Mouse (Mus musculus) cerebellum, adult (tissue): Measurements from ENCODE around the gene Nuak1.

Source experiments
- ATAC-seq: cut with Nextera tagmentation; 2 replicates; pipeline ENCODE4 v1.9.2; 2017; ENCODE audit warnings: mild to moderate bottlenecking, moderate library complexity, mixed read lengths; ENCODE audit not compliant: insufficient number of reproducible peaks, low FRiP score, low TSS enrichment

Nuak1 gene

DNA sequence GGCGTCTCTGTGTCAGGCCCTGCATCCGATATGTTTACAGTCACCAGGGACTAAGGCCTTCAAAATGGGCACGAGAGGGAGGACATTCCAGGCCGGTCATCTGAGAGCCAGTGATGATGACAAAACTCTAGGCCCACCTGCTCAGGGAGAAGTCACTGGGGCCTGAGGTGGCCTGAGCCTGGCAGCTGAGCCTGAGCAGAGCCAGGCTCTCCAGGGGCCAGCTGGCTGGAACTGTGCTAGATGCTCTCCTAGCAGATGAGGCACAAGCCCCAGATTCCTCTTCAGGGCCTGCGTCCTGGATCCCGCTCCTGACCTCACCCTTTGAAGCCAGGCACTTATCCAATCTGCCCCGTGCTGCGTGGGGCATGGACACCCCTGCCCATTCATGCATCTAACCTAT lies 9.3 kb upstream of the Nuak1 start:
- ATAC-seq = no peak

DNA sequence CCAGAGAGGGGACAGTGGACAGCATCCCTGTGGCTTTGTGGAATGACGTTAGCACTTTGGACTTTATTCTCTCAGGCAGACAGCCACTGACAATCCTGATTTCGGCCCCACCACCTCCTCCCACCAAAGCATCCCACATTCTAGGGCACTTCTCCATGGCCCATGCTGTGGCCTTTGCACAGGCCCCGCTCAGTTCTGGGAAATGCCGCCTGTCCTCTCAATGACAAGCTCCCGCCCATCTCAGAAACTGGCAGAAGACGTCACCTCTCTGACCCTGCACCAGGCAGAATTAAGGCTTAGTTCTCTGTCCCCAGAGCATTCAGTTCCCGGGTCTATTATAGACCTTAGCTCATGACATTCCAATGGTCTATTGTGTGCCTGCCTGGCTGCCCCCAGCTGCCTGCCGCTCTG lies 7.0 kb upstream of the Nuak1 start:
- ATAC-seq = no peak

DNA sequence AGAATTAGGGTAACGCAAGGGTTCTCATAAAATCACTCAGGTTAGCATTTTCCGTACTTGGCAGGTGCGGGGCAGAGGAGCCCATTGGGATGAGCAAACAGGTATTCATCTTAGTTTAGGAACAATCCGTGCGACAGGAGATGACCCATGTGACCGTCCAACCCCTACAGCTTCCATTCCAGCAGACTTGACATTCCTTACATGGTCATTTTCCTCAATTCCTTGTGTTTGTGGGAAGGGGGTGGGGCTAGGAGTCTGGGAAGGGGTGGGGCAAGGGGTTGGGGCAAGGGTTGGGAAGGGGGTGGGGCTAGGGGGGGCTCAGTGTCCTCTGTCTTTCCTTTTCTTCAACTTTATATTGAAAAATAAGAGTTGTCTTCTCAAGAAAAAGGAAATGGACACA lies 6.3 kb upstream of the Nuak1 start:
- ATAC-seq = no peak

DNA sequence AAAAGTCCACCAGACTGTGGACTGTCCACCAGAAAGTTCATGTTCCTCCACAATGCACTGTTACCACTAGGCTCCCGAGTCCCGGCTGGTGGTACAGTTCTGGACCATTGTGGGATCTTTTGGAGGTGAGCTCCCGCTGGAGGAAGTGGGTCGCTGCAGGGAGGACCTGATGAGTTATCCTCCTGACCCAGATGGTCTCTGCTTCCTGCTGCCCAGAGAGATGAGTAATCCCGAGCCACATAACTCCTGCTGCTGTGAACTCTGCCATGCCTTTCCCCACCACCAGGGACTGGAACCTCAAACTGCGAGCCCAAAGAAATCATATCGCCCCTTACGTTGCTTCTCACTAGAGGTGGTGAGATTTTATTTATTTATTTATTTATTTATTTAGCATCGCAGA lies 4.0 kb upstream of the Nuak1 start:
- no peak for ATAC-seq

DNA sequence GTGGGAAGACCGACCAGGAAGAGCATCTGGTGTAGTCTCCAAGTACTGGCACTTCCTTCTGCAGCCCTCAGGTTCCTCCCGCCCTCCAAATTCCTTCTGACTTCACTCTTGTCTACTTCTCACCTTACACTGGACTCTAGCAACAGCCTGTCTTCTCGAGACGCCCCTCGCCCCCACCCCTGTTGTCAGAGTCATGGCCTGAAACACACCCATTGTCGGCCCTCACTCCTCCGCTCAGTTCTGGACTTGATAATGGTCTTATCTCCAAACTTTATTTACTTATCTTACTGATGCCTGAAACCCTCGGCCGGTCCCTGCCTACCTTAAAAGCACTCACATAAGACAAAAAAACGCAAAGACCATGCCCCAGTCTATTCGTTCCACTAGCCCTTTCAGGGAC lies 1.4 kb upstream of the Nuak1 start:
- ATAC-seq = no peak

DNA sequence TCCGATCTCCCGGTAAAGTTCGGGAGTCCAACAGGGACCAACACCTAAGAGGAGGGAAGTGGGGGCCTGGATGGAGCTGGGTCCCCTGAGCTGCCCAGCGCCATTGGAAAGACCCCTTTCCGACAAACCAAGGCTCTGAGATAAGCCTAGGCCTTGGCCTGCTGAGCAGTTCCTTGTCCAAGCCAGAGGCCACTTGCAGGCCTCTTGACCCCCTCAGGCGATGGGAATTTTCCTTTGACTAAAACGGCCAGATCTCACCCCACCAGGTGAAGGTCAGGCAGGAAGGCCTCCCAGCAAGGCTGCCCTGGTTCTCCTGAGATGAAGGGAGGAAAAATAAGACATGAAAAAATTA lies 1.0 kb upstream of the Nuak1 start:
- no peak for ATAC-seq

DNA sequence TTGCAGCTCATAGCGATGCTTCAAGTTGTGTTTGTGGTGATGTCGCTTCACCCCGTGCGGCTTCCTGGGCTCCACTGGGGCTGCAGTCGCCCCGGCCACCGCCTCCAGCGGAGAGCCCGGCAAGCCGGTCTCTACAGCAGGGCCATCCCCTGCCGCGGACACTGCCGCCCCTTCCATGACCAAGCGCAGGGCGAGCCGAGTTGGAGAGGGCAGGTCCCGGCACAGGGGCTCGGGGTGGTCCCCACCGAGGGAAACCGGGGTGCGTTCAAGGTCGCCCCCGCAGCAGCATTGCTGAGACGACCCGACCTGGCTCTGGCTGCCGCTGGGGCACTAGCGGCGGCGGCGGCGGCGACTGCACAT lies 236 bp downstream of the Nuak1 start:
- ATAC-seq = peak; percentile 14; the same call in 1 of the 2 replicates

DNA sequence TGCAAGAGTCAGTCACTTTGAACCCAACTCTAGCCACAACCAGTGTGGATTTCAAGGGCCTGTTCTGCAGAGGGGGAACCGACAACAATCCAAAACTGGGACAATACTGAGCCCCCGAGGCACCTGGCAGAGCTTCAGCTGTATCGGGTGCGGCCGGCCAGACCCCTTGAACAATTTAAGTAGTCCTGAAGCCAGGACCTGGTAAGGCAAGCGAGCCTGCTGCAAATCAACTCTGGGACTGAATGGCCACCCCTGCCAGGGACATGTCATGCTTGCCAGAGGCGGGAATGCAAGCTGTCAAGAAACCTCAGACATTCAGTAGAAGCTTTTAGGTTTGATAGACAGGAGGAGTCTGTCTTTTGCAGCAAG lies 1.2 kb downstream of the Nuak1 start:
- ATAC-seq = no peak

DNA sequence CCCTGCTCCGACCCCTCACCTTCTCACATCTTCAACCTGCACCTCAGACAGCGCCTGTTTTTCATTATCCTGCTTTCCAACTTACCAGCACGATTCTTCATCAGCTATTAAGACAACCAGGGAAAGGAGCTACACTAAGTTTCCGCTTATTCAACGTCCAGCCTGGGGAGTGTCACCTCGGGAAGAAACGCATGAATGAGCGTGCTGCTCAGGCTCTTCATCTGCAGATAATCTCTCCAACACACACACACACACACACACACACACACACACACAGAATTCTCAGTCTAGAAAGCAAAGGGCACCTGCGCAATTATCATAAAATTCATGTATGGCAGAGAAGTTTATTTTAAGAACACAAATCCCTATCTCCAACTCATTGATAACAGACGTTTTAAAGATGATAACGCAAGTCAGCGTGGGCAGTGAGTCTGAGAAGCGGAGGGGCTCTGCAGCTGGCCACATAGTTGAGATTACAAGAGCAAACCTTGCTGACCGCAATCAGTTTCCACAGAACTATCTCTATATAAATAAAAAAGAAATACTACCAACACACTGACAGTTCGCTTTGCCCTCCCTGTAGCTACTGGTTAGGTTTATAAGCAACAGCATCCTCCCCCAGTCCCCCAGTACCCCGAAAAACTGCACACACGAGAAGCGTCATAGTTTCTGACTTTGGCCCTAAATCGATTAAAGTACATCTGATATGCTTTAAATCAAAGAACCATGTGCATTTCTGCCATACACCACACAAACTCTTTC lies 1.8 kb downstream of the Nuak1 start:
- ATAC-seq = no peak

DNA sequence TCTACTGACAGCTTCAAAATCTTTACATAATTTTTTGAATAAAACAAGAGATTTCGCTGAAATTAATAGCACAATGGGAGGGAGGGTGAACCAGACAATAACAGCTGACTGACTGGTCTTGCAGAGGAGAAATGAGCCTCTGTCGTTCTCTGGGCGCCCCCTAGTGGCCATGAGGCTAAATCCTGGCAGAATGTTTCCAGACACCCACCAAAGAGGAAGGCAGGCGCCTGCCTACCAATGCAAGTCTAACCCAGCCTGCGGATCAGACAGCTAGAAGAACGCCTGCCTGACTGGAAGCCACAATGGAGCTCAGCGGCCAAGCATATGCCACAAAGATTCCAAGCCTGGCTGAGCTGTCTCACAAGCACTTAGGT lies 2.4 kb downstream of the Nuak1 start:
- peak; percentile 66 for ATAC-seq

DNA sequence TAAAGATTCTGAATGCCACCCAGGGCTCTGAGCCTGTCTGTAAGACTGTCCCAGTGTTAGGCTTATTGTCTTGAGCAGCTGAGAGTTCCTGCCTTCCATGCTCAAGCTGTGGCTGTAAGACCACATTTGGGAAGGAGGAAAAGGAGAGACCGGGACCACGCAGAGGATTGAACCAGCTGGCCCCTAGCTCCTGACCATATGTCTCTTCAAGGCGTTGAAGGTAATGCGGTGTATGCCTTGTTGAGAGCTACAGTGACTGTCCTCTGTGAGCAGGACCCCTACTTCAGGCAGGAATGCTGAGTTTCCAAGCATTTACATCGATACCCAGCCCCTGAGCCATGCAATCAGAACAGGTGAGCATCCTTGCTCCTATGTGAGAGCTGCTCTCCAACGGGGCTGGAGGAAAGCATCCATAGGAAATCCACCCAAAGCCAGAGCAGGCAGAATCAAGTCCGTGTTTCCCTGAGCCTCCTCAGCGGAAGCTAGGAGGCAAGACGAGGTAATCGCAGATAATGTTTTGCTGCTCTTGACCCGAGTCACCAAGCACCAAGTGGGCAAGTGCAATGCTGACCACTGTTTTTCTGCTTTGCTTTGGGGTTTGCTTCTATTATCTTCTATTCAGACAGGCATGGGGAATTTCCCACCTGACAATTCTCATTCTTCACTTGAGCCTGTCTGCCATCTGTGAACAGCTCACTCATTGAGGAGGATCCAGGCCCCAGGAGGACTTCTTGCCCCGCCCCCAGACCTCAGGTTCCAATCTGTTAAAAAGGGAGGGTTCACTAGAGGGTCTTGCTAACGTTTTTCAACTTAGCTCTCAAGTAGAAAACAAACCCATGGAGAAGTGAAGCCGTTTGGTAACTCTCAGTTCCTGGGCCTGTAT lies 3.0 kb downstream of the Nuak1 start:
- 0 out of 2 replicates have a peak, but pooled peaks have one; percentile 7 for ATAC-seq

DNA sequence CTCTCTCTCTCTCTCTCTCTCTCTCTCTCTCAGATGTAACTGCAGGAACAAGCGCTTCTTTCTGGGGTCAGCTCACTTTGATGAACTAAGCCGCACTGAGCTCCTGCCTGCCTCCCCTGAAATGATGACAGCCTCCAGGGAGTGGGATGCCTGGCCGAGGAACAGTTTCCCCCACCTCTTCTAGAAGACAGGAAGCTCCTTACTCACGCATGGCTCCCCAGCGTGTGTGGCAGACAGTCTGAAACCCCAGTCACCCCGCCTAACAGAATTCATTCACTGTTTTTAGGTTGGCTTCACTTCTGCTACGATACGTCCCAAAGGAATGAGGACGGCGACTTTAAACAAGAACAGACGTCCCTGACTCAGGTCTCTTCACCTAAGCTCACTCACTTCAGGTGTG lies 4.5 kb downstream of the Nuak1 start:
- no peak for ATAC-seq

DNA sequence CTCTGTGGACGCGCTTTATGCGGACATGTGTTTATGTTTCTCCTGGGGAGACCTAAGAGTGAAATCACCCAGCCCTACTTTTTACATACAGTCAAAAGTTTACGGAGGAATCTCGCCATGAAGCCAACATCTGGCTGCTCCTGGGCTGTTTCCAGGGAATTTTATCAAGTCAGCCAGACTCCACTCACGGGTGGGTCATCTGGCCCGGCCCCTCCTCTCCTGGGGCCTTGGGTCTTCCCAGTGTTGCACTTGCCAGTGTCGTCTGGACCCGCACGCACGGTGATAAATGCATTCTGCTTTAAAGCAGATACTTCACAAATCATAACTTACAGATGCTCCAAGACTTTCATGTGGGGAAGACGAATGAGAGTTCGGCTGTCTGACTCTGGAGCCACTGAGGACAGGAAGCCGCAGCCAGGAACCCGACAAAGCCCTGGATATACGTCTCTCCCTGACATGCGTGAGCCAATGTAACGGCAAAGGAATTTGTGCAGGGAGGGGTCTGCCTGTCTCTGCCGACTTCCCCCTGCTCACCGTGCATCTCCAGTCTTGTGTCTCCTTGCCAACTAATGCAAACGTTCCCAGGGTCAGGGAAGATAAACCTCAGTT lies 7.1 kb downstream of the Nuak1 start:
- no peak for ATAC-seq

DNA sequence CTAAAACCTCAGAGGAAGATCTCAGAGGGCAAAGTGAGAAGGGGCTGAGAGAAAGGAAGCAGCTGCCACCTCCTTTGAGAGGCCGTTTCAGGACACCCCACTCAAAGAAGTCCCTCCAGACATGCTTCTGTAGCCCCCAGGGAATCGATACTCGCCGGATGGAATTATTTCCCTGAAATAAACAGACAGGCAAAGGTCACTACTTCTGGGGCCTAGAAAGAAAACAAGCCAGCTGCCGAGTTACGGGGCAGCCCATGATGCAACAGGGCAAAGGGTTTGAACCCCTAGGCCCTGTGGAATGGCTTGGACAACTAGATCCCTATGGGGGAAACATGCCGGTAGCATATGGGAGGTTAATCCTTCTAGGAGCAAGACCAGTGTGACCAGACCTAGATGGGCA lies 16.0 kb downstream of the Nuak1 start:
- ATAC-seq = no peak

DNA sequence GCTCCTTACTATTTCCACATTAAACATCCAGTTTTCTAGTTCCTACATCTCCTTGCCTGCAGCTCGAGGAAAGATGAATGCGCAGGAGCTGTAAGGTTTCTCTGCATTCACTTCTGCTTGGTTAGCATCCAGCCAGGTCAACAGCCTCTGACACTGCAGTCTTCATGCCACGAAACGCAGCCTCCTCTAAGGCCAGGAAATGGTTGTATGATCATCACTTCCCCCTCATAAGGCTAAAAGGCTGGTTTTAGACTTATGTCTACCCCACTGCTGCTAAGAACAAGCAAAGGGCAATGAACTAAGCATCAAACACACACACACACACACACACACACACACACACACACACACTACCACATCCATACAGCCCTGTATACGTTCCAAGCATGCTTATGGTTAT lies 16.5 kb downstream of the Nuak1 start:
- ATAC-seq = no peak

DNA sequence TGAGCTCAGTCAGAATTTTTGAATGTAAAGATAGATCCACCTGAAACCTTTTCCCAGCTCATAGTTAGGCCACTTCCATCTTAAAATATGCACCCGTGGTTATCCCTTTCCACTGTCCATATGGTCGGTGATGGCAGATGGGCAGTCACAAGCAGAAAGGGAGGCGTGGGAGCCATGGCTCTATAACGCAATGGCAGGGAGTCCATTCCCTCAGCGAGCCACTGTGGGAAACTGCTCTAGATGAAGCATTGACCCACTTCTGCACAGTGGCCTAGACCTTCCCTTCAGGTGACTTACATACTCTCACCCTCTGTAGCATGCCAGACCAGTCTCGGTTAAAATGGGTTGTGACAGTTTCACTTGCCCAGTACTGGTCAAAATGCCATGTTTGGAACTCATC lies 19.8 kb downstream of the Nuak1 start:
- ATAC-seq = peak; percentile 61

DNA sequence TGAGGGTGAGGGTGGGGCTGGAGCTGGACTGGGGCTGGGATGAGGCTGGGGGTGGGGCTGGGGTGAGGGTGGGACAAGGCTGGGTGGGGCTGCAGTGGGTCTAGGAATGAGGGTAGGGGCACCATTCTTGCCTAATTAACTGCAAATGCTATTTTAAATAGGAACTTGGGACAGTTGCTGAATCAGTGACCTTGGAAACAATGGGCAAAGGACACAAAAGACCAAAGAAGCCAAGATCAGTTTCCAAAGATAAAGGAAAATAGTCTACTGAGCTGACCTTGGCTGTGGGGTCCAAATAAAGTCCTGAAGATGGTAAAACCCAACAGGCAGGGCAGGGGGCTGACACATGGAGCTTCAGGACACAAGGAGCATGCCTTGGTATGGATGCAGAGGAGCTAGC lies 22.0 kb downstream of the Nuak1 start:
- ATAC-seq = no peak

DNA sequence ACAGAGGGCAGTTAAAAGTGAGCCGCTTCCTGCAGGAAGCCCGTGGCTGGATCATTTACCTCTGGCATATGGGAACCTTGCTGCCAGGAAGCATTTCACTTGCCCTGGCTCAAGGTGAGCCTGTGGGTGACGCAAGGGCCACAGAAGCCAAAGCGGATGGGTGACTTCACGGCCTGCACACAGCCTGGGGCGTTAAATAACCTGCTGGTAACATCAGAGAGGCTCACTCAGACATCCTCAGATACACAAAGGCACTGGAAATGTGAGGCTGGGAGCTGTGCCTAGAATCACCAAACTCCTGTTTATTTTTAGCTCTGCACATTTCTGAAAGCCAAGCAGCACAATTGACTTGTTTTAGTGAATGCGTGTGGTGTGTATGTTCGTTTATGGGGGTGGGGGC lies 23.6 kb downstream of the Nuak1 start:
- ATAC-seq = peak; percentile 31; the same call in 1 of the 2 replicates

DNA sequence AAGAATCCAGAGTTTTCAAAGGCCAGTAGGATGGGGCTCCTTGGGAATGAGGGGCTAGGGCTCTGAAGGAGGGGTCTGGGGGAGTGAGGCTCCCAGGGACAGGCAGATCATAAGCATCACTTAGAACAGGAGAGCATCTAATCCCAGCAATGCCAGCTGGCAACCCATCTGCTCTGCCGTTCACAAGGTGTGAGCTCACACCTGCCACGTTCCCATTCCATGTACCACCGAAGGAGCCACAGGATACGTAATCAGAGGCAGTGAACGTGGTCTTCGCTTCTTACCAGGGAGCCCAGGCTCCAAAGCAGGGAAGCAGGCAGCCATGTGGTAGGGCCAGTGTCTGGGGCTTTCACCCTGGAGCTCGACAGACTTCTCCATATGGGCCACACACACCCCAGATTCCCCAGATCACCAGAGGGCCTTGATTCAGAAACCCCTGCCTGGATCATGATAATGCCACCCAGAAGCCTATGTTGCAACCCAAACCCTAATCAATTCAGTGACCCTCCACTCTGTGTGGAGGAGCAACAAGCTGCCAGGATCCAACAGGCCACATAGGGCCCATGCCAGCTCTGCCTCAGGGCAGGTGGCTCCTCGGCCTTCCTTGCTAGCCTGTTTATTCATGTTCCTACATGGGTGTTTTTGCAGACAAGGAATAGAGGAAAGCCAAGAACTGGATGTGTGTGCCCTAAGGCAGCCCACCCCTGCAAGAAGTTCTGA lies 25.3 kb downstream of the Nuak1 start:
- no peak for ATAC-seq

DNA sequence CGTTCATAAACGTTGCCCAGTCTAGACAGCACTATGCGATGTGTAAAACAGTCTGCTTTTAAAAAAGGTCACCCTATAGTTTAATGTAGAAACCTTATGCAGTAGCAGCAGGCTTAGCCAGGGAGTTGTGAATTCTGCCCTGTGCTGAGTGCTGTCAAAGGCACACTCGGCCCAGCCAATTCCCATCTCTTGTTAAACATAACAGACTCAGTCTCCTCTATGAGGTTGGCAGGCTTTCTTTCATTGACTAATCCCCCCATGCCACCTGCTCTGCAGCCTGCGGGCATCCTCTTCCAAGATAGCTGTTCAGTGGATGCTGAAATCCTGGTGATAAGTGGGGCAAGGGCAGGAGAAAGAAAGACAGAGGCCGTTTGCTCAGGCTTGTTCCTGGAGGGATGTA lies 27.1 kb downstream of the Nuak1 start:
- peak; percentile 24; the same call in 1 of the 2 replicates for ATAC-seq
